Mouse (Mus musculus) limb, embryonic 14.5 days (tissue): Measurements from ENCODE around the gene Rnf214. TPM values are rescaled to one million over a fixed set of nuclear protein-coding genes. Genes with fewer than 3 reads are reported as not detected.

Source experiments
- ATAC-seq: fragments of 200-750 bp; cut with Nextera tagmentation; 2 replicates; pipeline ENCODE4 v1.8.0; 2017; ENCODE audit warnings: low read depth, moderate number of reproducible peaks, moderate TSS enrichment; ENCODE audit not compliant: low FRiP score
- DNase-seq: peaks from one replicate; pipeline ENCODE4 v3.0.0-alpha.2; 2015; ENCODE audit warnings: low spot score
- H3K27ac ChIP-seq: fragments of 300-500 bp; sonication (generic); replicated peaks from 2 replicates; pipeline ENCODE4 v1.5.1; 2014; ENCODE audit warnings: low read depth, mild to moderate bottlenecking, low read length, moderate library complexity, mixed read lengths
- H3K27me3 ChIP-seq: fragments of 300-500 bp; sonication (generic); 2 replicates; pipeline ENCODE4 v1.6.1; 2014; ENCODE audit warnings: low read length, mixed read lengths; ENCODE audit not compliant: control insufficient read depth, insufficient read depth
- H3K36me3 ChIP-seq: fragments of 300-500 bp; sonication (generic); 2 replicates; pipeline ENCODE4 v1.6.1; 2014; ENCODE audit warnings: mild to moderate bottlenecking, low read length, moderate library complexity, mixed read lengths; ENCODE audit not compliant: control insufficient read depth, insufficient read depth
- H3K4me1 ChIP-seq: fragments of 300-500 bp; sonication (generic); 2 replicates; pipeline ENCODE4 v1.6.1; 2014; ENCODE audit warnings: antibody characterized with exemption, low read length, mixed read lengths; ENCODE audit not compliant: control insufficient read depth, insufficient read depth
- H3K4me2 ChIP-seq: fragments of 300-500 bp; sonication (generic); replicated peaks from 2 replicates; pipeline ENCODE4 v1.6.1; 2014; ENCODE audit warnings: low read depth, mild to moderate bottlenecking, low read length, moderate library complexity; ENCODE audit not compliant: severe bottlenecking
- H3K4me3 ChIP-seq: fragments of 300-500 bp; sonication (generic); replicated peaks from 2 replicates; pipeline ENCODE4 v1.5.1; 2014; ENCODE audit warnings: low read length
- H3K9ac ChIP-seq: fragments of 300-500 bp; sonication (generic); 2 replicates; pipeline ENCODE4 v1.6.1; 2014; ENCODE audit warnings: mild to moderate bottlenecking, low read depth, low read length, moderate library complexity; ENCODE audit not compliant: severe bottlenecking
- H3K9me3 ChIP-seq: fragments of 300-500 bp; sonication (generic); 2 replicates; pipeline ENCODE4 v1.6.1; 2016; ENCODE audit warnings: low read length; ENCODE audit not compliant: control insufficient read depth
- POLR2A ChIP-seq: fragments of 200-500 bp; IDR thresholded peaks from 2 replicates; pipeline ENCODE4 v1.8.0; 2012; ENCODE audit warnings: inconsistent platforms, mild to moderate bottlenecking, moderate library complexity, borderline replicate concordance; ENCODE audit not compliant: insufficient read depth, insufficient read length; ENCODE audit errors: extremely low read depth
- WGBS: fragments of 180-500 bp; shearing (Covaris S2); extraction: QIAGEN DNeasy Blood & Tissue Kit; methylation state at CpG from one replicate; pipeline ENCODE4 v1.1.7; 2014; 5-methylcytosine and 5-hydroxymethylcytosine counted together
- polyA plus RNA-seq, 2 experiments: library from polyadenylated mRNA; depleted of rRNA in 1 of 2; stranded (reverse) in 1 of 2; unstranded in 1 of 2; fragments of >200 nt; fragmentation: Nextera tagmentation in 1 of 2; extraction: Ambion mirVana in 1 of 2; gene quantifications; 2 replicates each; pipeline versions ENCODE4 v1.2.1 to v1.2.3; 2012 to 2014

The Rnf214 gene
- polyA plus RNA-seq, 2 experiments: 27.6 to 55.7 TPM

GRCm38 (mm10) chr9:45944506-45945400 lies 38.0 kb upstream of the Rnf214 start:
- Histone ChIP-seq H3K27me3 (no peaks in the 10 kb centered on the region), H3K4me1 (no peaks in the 10 kb centered on the region), H3K4me3 (no peak overlapping the region), H3K36me3 (peaks cover 92% of the 10 kb centered on the region), H3K4me2 (no peak overlapping the region), H3K9me3 (no peaks in the 10 kb centered on the region), H3K27ac (no peak overlapping the region), H3K9ac (no peak overlapping the region)
- ATAC-seq (no peak), DNase-seq (no peak)
- no peak for TF ChIP-seq POLR2A
- 80% methylated on average over 13 of the region's 13 CpGs for WGBS

- Histone ChIP-seq H3K9ac (no peak overlapping the region), H3K27me3 (no peaks in the 10 kb centered on the region), H3K4me2 (no peak overlapping the region), H3K9me3 (no peaks in the 10 kb centered on the region), H3K4me3 (no peak overlapping the region), H3K36me3 (peaks cover 92% of the 10 kb centered on the region), H3K27ac (no peak overlapping the region), H3K4me1 (no peaks in the 10 kb centered on the region)
- DNase-seq: no peak
- ATAC-seq: no peak
- TF ChIP-seq POLR2A: no peak
- 89% methylated on average over 8 of the region's 8 CpGs for WGBS
Measured at GRCm38 (mm10) chr9:45943628-45944505, 37.2 kb upstream of the Rnf214 start.

- no peak for TF ChIP-seq POLR2A
- Histone ChIP-seq H3K9me3 (no peaks in the 10 kb centered on the region), H3K27me3 (no peaks in the 10 kb centered on the region), H3K4me3 (no peak overlapping the region), H3K4me2 (no peak overlapping the region), H3K36me3 (peaks cover 92% of the 10 kb centered on the region), H3K27ac (no peak overlapping the region), H3K9ac (no peak overlapping the region), H3K4me1 (no peaks in the 10 kb centered on the region)
- 92% methylated on average over 8 of the region's 8 CpGs for WGBS
- ATAC-seq (no peak), DNase-seq (no peak)
Measured at GRCm38 (mm10) chr9:45942916-45943315, 36.2 kb upstream of the Rnf214 start.

- WGBS: 86% methylated on average over 15 of the region's 16 CpGs
- TF ChIP-seq POLR2A: no peak
- no peaks in the 10 kb centered on the region for H3K9me3 ChIP-seq
- H3K4me1 ChIP-seq: no peaks in the 10 kb centered on the region
- no peak for ATAC-seq
- H3K27me3 ChIP-seq: no peaks in the 10 kb centered on the region
- H3K36me3 ChIP-seq: peaks cover 88% of the 10 kb centered on the region
- no peak overlapping the region for H3K4me2 ChIP-seq
- no peak overlapping the region for H3K27ac ChIP-seq
- H3K4me3 ChIP-seq: no peak overlapping the region
- H3K9ac ChIP-seq: no peak overlapping the region
- no peak for DNase-seq
Measured at GRCm38 (mm10) chr9:45942464-45942863, 35.8 kb upstream of the Rnf214 start.

- DNase-seq (no peak), ATAC-seq (no peak)
- Histone ChIP-seq H3K4me3 (no peak overlapping the region), H3K9me3 (no peaks in the 10 kb centered on the region), H3K27ac (no peak overlapping the region), H3K4me1 (no peaks in the 10 kb centered on the region), H3K4me2 (no peak overlapping the region), H3K27me3 (no peaks in the 10 kb centered on the region; the same call in 1 of the 2 replicates), H3K9ac (no peak overlapping the region), H3K36me3 (peaks cover 78% of the 10 kb centered on the region)
- 72% methylated on average over 18 of the region's 18 CpGs for WGBS
- no peak for TF ChIP-seq POLR2A
Measured at GRCm38 (mm10) chr9:45941329-45941888, 34.7 kb upstream of the Rnf214 start.
